Mouse (Mus musculus): ENCODE data around the gene Col25a1. TPM values are rescaled to one million over a fixed set of nuclear protein-coding genes. Genes with fewer than 3 reads are reported as not detected.

The Col25a1 gene
- polyA plus RNA-seq, 1 experiment from 2014 or later, result 0.59 TPM

DNA sequence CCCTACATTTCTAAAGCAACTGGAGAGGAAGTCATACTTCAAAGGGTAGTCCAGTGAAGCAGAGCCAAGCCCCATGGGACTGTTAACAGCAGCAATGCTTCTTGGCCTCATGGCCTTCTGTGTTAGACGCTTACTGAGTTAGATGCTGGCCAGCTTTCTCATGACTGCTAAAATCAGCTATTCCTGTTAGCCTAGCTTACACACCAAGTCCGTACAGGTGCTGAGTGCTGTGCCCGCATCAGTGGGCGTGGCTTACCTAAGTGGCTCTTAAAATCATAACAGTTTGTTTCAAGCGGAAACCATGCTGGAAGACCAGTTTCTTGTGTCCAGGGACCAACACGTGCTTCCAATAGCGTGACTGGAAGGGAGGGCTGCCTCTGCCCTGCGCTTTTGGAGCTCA, 62.1 kb downstream of the Col25a1 start:
- WGBS, result 83% methylated on average over 8 of the region's 8 CpGs
- TF ChIP-seq CTCF (IDR thresholded peaks at IDR 0.05; ENCODE audit: low read depth), result no peak
- H3K4me3 ChIP-seq (ENCODE audit: low read depth, low read length), result no peak overlapping the region
- H3K9me3 ChIP-seq (ENCODE audit: control insufficient read depth), result no peaks in the 10 kb centered on the region
- H3K27me3 ChIP-seq (replicated peaks; ENCODE audit: control insufficient read depth, insufficient read depth, low read length), result no peaks in the 10 kb centered on the region
- H3K4me1 ChIP-seq (replicated peaks; ENCODE audit: control insufficient read depth, insufficient read depth, low read length), result no peaks in the 10 kb centered on the region
- ATAC-seq, result no peak
- no peak overlapping the region for H3K27ac ChIP-seq (ENCODE audit: low read depth, low read length)
- H3K9ac ChIP-seq (ENCODE audit: low read depth, low read length), result no peak overlapping the region
- H3K4me2 ChIP-seq (replicated peaks; ENCODE audit: low read depth), result no peak overlapping the region
- H3K36me3 ChIP-seq (ENCODE audit: control insufficient read depth, insufficient read depth), result no peaks in the 10 kb centered on the region

DNA sequence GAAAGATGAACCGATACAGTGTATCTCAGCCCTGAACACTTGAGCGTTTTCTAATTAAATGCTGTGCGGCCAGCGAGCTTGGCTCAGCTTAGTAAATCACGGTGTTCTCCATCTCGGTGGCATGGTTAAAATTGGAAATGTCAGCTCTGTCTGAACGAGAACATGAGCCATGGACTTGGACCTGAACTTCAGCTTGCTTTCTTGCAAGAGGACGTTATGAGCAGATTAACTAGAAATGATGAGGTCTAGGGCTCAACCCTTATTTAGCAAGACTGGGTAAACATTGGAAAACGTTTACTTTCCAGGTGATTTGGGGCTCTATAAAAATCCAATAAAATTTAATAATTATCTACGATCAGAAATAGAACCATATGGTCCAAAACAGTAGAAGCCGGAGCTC, 83.3 kb downstream of the Col25a1 start:
- TF ChIP-seq CTCF (IDR thresholded peaks at IDR 0.05; ENCODE audit: low read depth), result no peak
- Histone ChIP-seq H3K36me3 (ENCODE audit: control insufficient read depth, insufficient read depth) (no peaks in the 10 kb centered on the region), H3K4me1 (replicated peaks; ENCODE audit: control insufficient read depth, insufficient read depth, low read length) (no peaks in the 10 kb centered on the region), H3K9ac (ENCODE audit: low read depth, low read length) (no peak overlapping the region), H3K27me3 (replicated peaks; ENCODE audit: control insufficient read depth, insufficient read depth, low read length) (no peaks in the 10 kb centered on the region), H3K4me3 (ENCODE audit: low read depth, low read length) (no peak overlapping the region), H3K4me2 (replicated peaks; ENCODE audit: low read depth) (no peak overlapping the region), H3K9me3 (ENCODE audit: control insufficient read depth) (no peaks in the 10 kb centered on the region), H3K27ac (ENCODE audit: low read depth, low read length) (no peak overlapping the region)
- no peak for ATAC-seq
- 66% methylated on average over 11 of the region's 11 CpGs for WGBS

DNA sequence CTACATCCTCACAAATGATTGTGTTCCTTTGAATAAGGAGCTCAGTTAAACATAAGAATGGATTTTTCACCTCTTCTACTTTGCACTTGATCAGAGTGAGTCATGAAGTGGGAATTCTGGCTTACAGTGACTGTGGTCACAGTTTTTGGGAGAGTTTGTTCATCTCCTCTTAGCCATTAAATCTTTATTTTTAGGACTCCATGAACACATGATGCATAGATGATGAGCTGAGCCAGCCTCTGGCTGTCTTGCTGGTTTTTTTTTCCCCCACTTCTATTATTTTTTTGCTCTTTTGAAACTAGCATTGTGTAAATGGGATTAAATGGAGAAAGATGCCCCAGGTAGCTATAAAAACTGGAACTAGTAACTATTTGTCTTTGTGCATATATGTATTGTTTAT, 84.8 kb downstream of the Col25a1 start:
- H3K36me3 ChIP-seq (ENCODE audit: control insufficient read depth, insufficient read depth), result no peaks in the 10 kb centered on the region
- H3K27ac ChIP-seq (ENCODE audit: low read depth, low read length), result no peak overlapping the region
- H3K27me3 ChIP-seq (replicated peaks; ENCODE audit: control insufficient read depth, insufficient read depth, low read length), result no peaks in the 10 kb centered on the region
- TF ChIP-seq CTCF (IDR thresholded peaks at IDR 0.05; ENCODE audit: low read depth), result no peak
- no peaks in the 10 kb centered on the region for H3K4me1 ChIP-seq (replicated peaks; ENCODE audit: control insufficient read depth, insufficient read depth, low read length)
- 0 out of 2 replicates have a peak, but pooled peaks cover 5% of the 10 kb centered on the region for H3K9me3 ChIP-seq (ENCODE audit: control insufficient read depth)
- H3K4me2 ChIP-seq (replicated peaks; ENCODE audit: low read depth), result no peak overlapping the region
- no peak for ATAC-seq
- H3K4me3 ChIP-seq (ENCODE audit: low read depth, low read length), result no peak overlapping the region
- H3K9ac ChIP-seq (ENCODE audit: low read depth, low read length), result no peak overlapping the region

DNA sequence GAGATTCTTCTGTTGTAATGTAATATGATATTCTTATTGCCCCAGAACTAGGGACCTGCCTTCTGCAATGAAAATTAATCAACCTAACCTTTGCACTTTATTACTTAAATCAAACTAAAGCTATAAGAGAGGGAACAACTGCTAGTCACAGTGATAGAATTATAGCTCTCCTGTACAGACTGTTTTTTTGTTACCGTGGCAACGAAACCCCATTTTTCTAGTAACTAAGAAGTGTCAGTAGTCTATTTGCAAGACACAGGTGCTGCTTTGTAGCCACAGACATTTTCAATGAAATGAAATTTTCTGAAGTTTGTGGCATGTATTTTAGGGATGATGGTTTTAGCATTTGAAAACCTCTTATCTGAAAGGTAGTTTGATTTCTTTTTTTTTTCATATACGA, 85.3 kb downstream of the Col25a1 start:
- ATAC-seq, result no peak
- no peaks in the 10 kb centered on the region for H3K4me1 ChIP-seq (replicated peaks; ENCODE audit: control insufficient read depth, insufficient read depth, low read length)
- H3K4me2 ChIP-seq (replicated peaks; ENCODE audit: low read depth), result no peak overlapping the region
- H3K27ac ChIP-seq (ENCODE audit: low read depth, low read length), result no peak overlapping the region
- H3K4me3 ChIP-seq (ENCODE audit: low read depth, low read length), result no peak overlapping the region
- H3K9me3 ChIP-seq (ENCODE audit: control insufficient read depth), result 0 out of 2 replicates have a peak, but pooled peaks cover 5% of the 10 kb centered on the region
- no peak overlapping the region for H3K9ac ChIP-seq (ENCODE audit: low read depth, low read length)
- WGBS, result 84% methylated on average over 3 of the region's 3 CpGs
- H3K27me3 ChIP-seq (replicated peaks; ENCODE audit: control insufficient read depth, insufficient read depth, low read length), result no peaks in the 10 kb centered on the region
- no peaks in the 10 kb centered on the region for H3K36me3 ChIP-seq (ENCODE audit: control insufficient read depth, insufficient read depth)
- no peak for TF ChIP-seq CTCF (IDR thresholded peaks at IDR 0.05; ENCODE audit: low read depth)

DNA sequence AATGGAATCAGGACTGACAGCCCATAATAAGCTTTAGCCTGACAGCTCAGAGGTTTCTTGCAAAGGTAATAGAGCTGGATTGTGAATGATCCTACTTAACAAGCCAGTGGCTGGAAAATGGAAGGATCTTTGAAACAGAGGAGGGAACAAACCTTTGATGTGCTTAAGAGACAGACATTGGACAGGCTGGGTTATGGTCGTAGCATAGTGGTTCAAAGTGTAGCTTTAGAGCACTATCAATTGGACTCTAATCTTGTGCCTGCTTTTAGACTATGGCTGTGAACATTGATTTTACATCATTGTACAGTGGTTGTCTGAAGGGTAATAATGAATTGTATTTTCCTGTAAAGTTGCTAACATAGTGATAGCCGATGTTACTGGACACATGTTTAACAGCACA, 86.4 kb downstream of the Col25a1 start:
- TF ChIP-seq CTCF (IDR thresholded peaks at IDR 0.05; ENCODE audit: low read depth), result no peak
- H3K27ac ChIP-seq (ENCODE audit: low read depth, low read length), result no peak overlapping the region
- WGBS, result 58% methylated on average over 2 of the region's 2 CpGs
- 0 out of 2 replicates have a peak, but pooled peaks cover 5% of the 10 kb centered on the region for H3K9me3 ChIP-seq (ENCODE audit: control insufficient read depth)
- H3K27me3 ChIP-seq (replicated peaks; ENCODE audit: control insufficient read depth, insufficient read depth, low read length), result no peaks in the 10 kb centered on the region
- no peak overlapping the region for H3K9ac ChIP-seq (ENCODE audit: low read depth, low read length)
- no peaks in the 10 kb centered on the region for H3K36me3 ChIP-seq (ENCODE audit: control insufficient read depth, insufficient read depth)
- H3K4me3 ChIP-seq (ENCODE audit: low read depth, low read length), result no peak overlapping the region
- no peaks in the 10 kb centered on the region for H3K4me1 ChIP-seq (replicated peaks; ENCODE audit: control insufficient read depth, insufficient read depth, low read length)
- no peak overlapping the region for H3K4me2 ChIP-seq (replicated peaks; ENCODE audit: low read depth)
- no peak; the same call in 1 of the 2 replicates for ATAC-seq

DNA sequence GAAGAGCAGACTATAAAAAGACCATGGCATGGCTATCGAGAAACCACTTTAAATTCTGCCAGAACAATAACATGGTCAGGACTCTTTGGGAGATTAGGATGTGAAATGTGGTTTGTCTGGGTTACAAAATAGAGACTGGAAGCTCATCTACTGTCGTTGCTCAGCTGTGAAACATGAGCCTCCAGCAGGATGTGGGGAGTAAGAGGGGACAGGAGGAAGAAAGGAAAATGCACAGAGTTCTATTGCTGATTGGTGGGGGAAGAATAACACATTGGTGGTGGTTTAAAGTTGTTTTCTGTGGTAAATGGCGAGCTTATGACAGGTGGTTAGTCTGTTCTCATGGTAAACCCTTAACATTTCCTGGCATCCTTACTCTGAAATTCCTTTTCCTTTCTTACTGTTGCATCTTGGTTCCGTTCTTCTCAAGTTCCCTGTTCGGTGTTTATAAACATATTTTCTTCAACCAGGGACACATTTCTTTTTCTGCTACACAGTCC, 87.0 kb downstream of the Col25a1 start:
- H3K27ac ChIP-seq (ENCODE audit: low read depth, low read length), result no peak overlapping the region
- H3K9me3 ChIP-seq (ENCODE audit: control insufficient read depth), result 0 out of 2 replicates have a peak, but pooled peaks cover 5% of the 10 kb centered on the region
- 72% methylated on average over 5 of the region's 5 CpGs for WGBS
- H3K27me3 ChIP-seq (replicated peaks; ENCODE audit: control insufficient read depth, insufficient read depth, low read length), result no peaks in the 10 kb centered on the region
- no peaks in the 10 kb centered on the region for H3K4me1 ChIP-seq (replicated peaks; ENCODE audit: control insufficient read depth, insufficient read depth, low read length)
- H3K4me3 ChIP-seq (ENCODE audit: low read depth, low read length), result no peak overlapping the region
- no peaks in the 10 kb centered on the region for H3K36me3 ChIP-seq (ENCODE audit: control insufficient read depth, insufficient read depth)
- no peak overlapping the region for H3K9ac ChIP-seq (ENCODE audit: low read depth, low read length)
- ATAC-seq, result no peak
- no peak overlapping the region for H3K4me2 ChIP-seq (replicated peaks; ENCODE audit: low read depth)
- no peak for TF ChIP-seq CTCF (IDR thresholded peaks at IDR 0.05; ENCODE audit: low read depth)

DNA sequence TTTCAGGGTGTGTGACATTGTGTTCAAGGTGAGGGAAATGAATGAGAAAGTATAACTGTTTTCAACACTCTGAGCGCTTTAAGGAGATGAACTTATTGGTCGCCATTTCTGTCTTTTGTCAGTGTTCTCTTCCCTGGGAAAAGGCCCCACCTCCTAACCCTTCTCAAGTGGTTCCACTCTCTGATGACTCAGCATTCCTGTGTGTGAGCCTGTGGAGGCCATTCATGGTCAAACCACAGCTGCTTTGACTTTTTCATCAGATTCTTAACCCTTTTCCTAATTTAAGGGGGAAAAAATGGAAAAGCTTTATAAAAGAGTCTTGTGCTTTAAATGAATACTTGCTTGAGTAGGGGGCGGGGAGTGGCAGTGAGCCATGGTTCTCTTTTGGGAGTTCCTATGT, 89.5 kb downstream of the Col25a1 start:
- Histone ChIP-seq H3K9me3 (ENCODE audit: control insufficient read depth) (0 out of 2 replicates have a peak, but pooled peaks cover 5% of the 10 kb centered on the region), H3K4me3 (ENCODE audit: low read depth, low read length) (no peak overlapping the region), H3K27me3 (replicated peaks; ENCODE audit: control insufficient read depth, insufficient read depth, low read length) (no peaks in the 10 kb centered on the region), H3K4me1 (replicated peaks; ENCODE audit: control insufficient read depth, insufficient read depth, low read length) (no peaks in the 10 kb centered on the region), H3K4me2 (replicated peaks; ENCODE audit: low read depth) (no peak overlapping the region), H3K9ac (ENCODE audit: low read depth, low read length) (no peak overlapping the region), H3K27ac (ENCODE audit: low read depth, low read length) (no peak overlapping the region), H3K36me3 (ENCODE audit: control insufficient read depth, insufficient read depth) (no peaks in the 10 kb centered on the region)
- no peak for ATAC-seq
- WGBS, result 95% methylated on average over 3 of the region's 3 CpGs
- no peak for TF ChIP-seq CTCF (IDR thresholded peaks at IDR 0.05; ENCODE audit: low read depth)

Data from intestine, postnatal 0 days (tissue).